Mouse (Mus musculus) neural tube, embryonic 15.5 days (tissue): ENCODE results near the gene Fam83e. TPM values are rescaled to one million over a fixed set of nuclear protein-coding genes. Genes with fewer than 3 reads are reported as not detected.

ENCODE experiments used
- ATAC-seq: fragments of 200-750 bp; cut with Nextera tagmentation; 2 replicates; pipeline ENCODE4 v1.8.0; 2017; ENCODE audit warnings: mild to moderate bottlenecking, moderate TSS enrichment, moderate library complexity; ENCODE audit not compliant: low FRiP score
- H3K27ac ChIP-seq: fragments of 300-500 bp; sonication (generic); replicated peaks from 2 replicates; pipeline ENCODE4 v1.5.1; 2015; ENCODE audit warnings: mild to moderate bottlenecking, inconsistent platforms
- H3K27me3 ChIP-seq: fragments of 300-500 bp; sonication (generic); replicated peaks from 2 replicates; pipeline ENCODE4 v1.6.1; 2015; ENCODE audit warnings: inconsistent platforms
- H3K36me3 ChIP-seq: fragments of 300-500 bp; sonication (generic); 2 replicates; pipeline ENCODE4 v1.6.1; 2015; ENCODE audit warnings: inconsistent platforms
- H3K4me1 ChIP-seq: fragments of 300-500 bp; sonication (generic); 2 replicates; pipeline ENCODE4 v1.6.1; 2015; ENCODE audit warnings: inconsistent platforms
- H3K4me2 ChIP-seq: fragments of 300-500 bp; sonication (generic); 2 replicates; pipeline ENCODE4 v1.6.1; 2015; ENCODE audit warnings: inconsistent platforms, mild to moderate bottlenecking, moderate library complexity
- H3K4me3 ChIP-seq: fragments of 300-500 bp; sonication (generic); replicated peaks from 2 replicates; pipeline ENCODE4 v1.5.1; 2015; ENCODE audit warnings: mild to moderate bottlenecking, inconsistent platforms
- H3K9ac ChIP-seq: fragments of 300-500 bp; sonication (generic); replicated peaks from 2 replicates; pipeline ENCODE4 v1.6.1; 2015; ENCODE audit warnings: mild to moderate bottlenecking, inconsistent platforms
- H3K9me3 ChIP-seq: fragments of 300-500 bp; sonication (generic); replicated peaks from 2 replicates; pipeline ENCODE4 v1.6.1; 2016; ENCODE audit warnings: inconsistent platforms
- WGBS: fragments of 180-500 bp; shearing (Covaris S2); methylation state at CpG from one replicate; pipeline ENCODE4 v1.1.7; 2015; ENCODE audit warnings: mixed read lengths; 5-methylcytosine and 5-hydroxymethylcytosine counted together
- polyA plus RNA-seq: library from polyadenylated mRNA; unstranded; fragments of >200 nt; fragmentation: Nextera tagmentation; extraction: Ambion mirVana; gene quantifications from 2 replicates; pipeline ENCODE4 v1.2.1, GENCODE M21; 2015

Gene Fam83e
- polyA plus RNA-seq, 1 experiment from 2014 or later, result 0.50 TPM

DNA sequence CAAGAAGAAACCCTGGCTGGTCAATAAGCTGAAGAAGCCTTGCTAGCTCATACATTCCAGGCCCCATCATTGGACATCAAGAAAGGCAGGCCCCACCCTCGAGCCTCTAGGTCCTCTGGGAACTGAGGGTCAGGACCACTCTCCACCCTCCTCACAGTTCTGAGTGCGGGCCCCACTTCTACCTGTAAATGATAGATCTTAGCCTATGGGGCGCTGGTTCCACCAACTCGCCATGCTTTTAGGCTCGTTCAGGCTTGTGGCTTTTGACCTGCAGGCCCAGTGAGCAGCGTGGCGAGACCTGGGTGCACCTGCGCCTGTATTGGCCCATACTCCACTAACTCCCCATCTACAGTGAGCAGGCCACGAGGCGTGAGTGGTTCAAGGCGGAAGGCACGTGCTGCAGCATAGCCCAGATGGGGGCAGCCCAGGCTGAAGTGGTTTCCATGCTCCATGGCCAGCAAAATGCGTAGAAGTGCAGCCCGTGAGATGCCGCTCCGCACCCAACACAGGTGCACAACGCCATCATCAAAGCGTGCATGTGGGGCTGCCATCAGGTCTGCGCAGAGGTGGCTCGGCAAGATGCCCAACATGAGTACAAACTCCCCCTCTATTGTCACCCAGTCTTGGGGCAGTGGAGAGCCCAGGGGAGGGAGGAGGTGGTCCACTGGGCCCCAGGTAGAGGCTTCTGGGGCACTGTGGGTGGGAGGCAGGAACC, 10.4 kb upstream of the Fam83e start:
- Histone ChIP-seq H3K27ac (no peak overlapping the region), H3K4me2 (no peak overlapping the region), H3K9me3 (no peaks in the 10 kb centered on the region), H3K4me1 (peaks cover 72% of the 10 kb centered on the region), H3K9ac (no peak overlapping the region), H3K27me3 (no peaks in the 10 kb centered on the region), H3K4me3 (no peak overlapping the region), H3K36me3 (peaks cover 40% of the 10 kb centered on the region)
- ATAC-seq, result no peak
- 96% methylated on average over 20 of the region's 20 CpGs for WGBS

- Histone ChIP-seq H3K27me3 (no peaks in the 10 kb centered on the region), H3K36me3 (peaks cover 40% of the 10 kb centered on the region), H3K27ac (no peak overlapping the region), H3K4me2 (no peak overlapping the region), H3K9me3 (no peaks in the 10 kb centered on the region), H3K4me1 (peaks cover 72% of the 10 kb centered on the region), H3K4me3 (no peak overlapping the region), H3K9ac (no peak overlapping the region)
- ATAC-seq, result no peak
- 93% methylated on average over 24 of the region's 24 CpGs for WGBS
These were observed 9.5 kb upstream of the Fam83e start for GRCm38 (mm10) chr7:45711316-45712021.

GRCm38 (mm10) chr7:45712022-45712757, 8.8 kb upstream of the Fam83e start:
- Histone ChIP-seq H3K27me3 (no peaks in the 10 kb centered on the region), H3K4me1 (peaks cover 72% of the 10 kb centered on the region), H3K27ac (no peak overlapping the region), H3K4me2 (no peak overlapping the region), H3K36me3 (peaks cover 40% of the 10 kb centered on the region), H3K4me3 (no peak overlapping the region), H3K9me3 (no peaks in the 10 kb centered on the region), H3K9ac (no peak overlapping the region)
- 88% methylated on average over 21 of the region's 21 CpGs for WGBS
- ATAC-seq, result no peak

GRCm38 (mm10) chr7:45713396-45713795, 7.6 kb upstream of the Fam83e start:
- no peak for ATAC-seq
- H3K27ac ChIP-seq, result no peak overlapping the region
- H3K9me3 ChIP-seq, result no peaks in the 10 kb centered on the region
- H3K4me2 ChIP-seq, result 0 out of 2 replicates have a peak overlapping the region, but pooled peaks have one; percentile 82
- peaks cover 40% of the 10 kb centered on the region for H3K36me3 ChIP-seq
- 96% methylated on average over 16 of the region's 16 CpGs for WGBS
- peaks cover 61% of the 10 kb centered on the region for H3K4me1 ChIP-seq
- no peaks in the 10 kb centered on the region for H3K27me3 ChIP-seq
- H3K9ac ChIP-seq, result no peak overlapping the region
- H3K4me3 ChIP-seq, result no peak overlapping the region

- Histone ChIP-seq H3K36me3 (peaks cover 40% of the 10 kb centered on the region), H3K4me1 (peaks cover 61% of the 10 kb centered on the region), H3K9me3 (no peaks in the 10 kb centered on the region), H3K27ac (no peak overlapping the region), H3K27me3 (no peaks in the 10 kb centered on the region), H3K4me3 (peak overlapping the region; percentile 79), H3K4me2 (peak overlapping the region; percentile 82), H3K9ac (peak overlapping the region; percentile 75)
- ATAC-seq, result no peak
- 92% methylated on average over 6 of the region's 6 CpGs for WGBS
These were observed 7.0 kb upstream of the Fam83e start for GRCm38 (mm10) chr7:45713881-45714520.

DNA sequence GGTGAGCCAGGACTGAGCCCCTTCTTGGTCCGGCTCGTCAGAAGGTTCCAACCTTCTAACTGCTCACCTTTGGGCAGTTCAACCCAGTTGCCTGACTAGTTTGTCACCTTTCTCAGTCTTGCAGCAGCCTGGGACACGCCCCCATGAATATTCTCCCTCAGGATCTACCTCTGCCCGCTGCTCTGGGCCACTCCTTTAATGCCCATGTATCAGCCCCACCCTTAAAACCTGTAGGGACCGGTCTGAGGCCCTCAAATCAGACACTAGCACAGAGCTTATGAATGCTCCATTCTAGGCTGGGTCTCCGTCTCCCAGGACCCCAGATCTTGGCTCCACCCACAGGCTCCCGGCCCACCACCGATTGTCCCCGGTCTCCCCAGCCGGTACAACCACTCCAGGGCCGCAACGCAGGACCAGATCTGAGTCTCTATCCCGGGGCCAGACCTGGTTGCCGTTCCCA, 6.4 kb upstream of the Fam83e start:
- no peaks in the 10 kb centered on the region for H3K27me3 ChIP-seq
- H3K27ac ChIP-seq, result peak overlapping the region; percentile 70
- H3K4me1 ChIP-seq, result peaks cover 61% of the 10 kb centered on the region
- peaks cover 42% of the 10 kb centered on the region for H3K36me3 ChIP-seq
- peak; percentile 48 for ATAC-seq
- WGBS, result 10% methylated on average over 14 of the region's 14 CpGs
- peak overlapping the region; percentile 82 for H3K4me2 ChIP-seq
- peak overlapping the region; percentile 75 for H3K9ac ChIP-seq
- H3K4me3 ChIP-seq, result peak overlapping the region; percentile 79
- no peaks in the 10 kb centered on the region for H3K9me3 ChIP-seq

DNA sequence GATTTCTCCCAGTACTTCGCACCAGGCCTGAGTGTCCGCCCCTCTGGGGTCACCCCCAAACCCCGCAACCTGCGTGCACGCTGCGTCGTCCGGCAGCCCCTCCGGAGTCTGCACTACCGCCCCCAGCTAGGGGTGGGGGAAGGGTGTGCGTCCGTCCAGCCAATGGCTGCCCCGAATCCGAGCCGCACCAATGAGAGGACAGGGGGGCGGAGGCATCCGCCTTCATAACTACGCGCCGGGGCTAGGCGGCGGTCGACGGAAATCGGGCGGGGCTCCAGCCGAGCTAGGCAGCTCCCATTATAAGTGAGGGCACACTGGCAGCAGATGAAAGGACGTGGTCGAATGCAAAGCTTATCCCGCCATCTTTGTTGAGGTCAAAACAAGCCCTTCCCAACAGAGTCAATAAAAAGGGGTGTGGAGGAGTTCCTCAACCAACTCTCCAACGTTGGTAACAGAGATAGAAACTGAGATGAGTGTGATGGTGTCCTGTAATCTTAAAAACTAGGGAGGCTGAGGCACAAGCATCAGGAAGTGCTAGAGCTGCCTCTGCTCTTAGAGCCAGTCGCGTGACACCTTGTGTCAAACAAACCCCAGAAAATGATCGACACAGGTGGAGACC, 5.8 kb upstream of the Fam83e start, which contains the start of gene Rpl18:
Rpl18 (plus strand) TSS at position 368 of the 619 bp plus-strand sequence.
- H3K4me1 ChIP-seq, result peaks cover 61% of the 10 kb centered on the region
- H3K36me3 ChIP-seq, result peaks cover 43% of the 10 kb centered on the region
- H3K4me3 ChIP-seq, result peak within 1 kb of the TSS; percentile 79
- H3K27me3 ChIP-seq, result no peaks in the 10 kb centered on the region
- H3K9ac ChIP-seq, result peak within 1 kb of the TSS; percentile 75
- peak within 1 kb of the TSS; percentile 76 for H3K27ac ChIP-seq
- H3K9me3 ChIP-seq, result no peaks in the 10 kb centered on the region
- WGBS, result 8% methylated on average over 34 of the region's 34 CpGs
- peak; percentile 91 for ATAC-seq
- peak within 1 kb of the TSS; percentile 82 for H3K4me2 ChIP-seq

- Histone ChIP-seq H3K27me3 (no peaks in the 10 kb centered on the region), H3K36me3 (peaks cover 43% of the 10 kb centered on the region), H3K4me1 (peaks cover 55% of the 10 kb centered on the region), H3K4me2 (peak overlapping the region; percentile 82), H3K9ac (peak overlapping the region; percentile 40), H3K9me3 (no peaks in the 10 kb centered on the region), H3K27ac (peak overlapping the region; percentile 76), H3K4me3 (peak overlapping the region; percentile 79)
- 85% methylated on average over 19 of the region's 19 CpGs for WGBS
- no peak for ATAC-seq
These were observed 5.1 kb upstream of the Fam83e start for GRCm38 (mm10) chr7:45715741-45716459.

GRCm38 (mm10) chr7:45716460-45716857, 4.6 kb upstream of the Fam83e start:
- Histone ChIP-seq H3K4me1 (peaks cover 55% of the 10 kb centered on the region), H3K27ac (no peak overlapping the region), H3K36me3 (peaks cover 43% of the 10 kb centered on the region), H3K27me3 (no peaks in the 10 kb centered on the region), H3K4me2 (peak overlapping the region; percentile 82), H3K4me3 (peak overlapping the region; percentile 79), H3K9ac (peak overlapping the region; percentile 40), H3K9me3 (no peaks in the 10 kb centered on the region)
- WGBS, result 85% methylated on average over 3 of the region's 3 CpGs
- ATAC-seq, result no peak
